Mouse (Mus musculus): ENCODE measurements around the gene Dnajc5g.

Gene Dnajc5g

GRCm38 (mm10) chr5:31108000-31108490, 2.0 kb downstream of the Dnajc5g start, which contains the start of gene Slc30a3:
TSS of gene Slc30a3 (minus strand) at chr5:31108237.
- no peak for DNase-seq (ENCODE audit: low read depth, low spot score)

DNA sequence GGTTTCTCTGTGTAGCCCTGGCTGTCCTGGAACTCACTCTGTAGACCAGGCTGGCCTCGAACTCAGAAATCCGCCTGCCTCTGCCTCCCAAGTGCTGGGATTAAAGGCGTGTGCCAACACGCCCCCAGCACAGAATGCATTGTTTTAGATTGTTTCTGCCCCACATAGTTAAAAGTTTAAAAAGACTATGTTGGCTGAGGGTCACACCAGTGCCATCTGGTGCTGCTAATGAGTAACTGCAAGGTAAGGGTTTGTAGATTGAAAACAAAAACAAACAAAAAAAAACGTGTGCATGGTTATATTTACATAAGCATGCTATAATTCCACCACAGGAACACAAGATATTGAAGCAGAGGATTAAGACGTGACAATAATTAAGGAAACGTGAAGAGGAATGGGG, 4.7 kb downstream of the Dnajc5g start:
- DNase-seq (ENCODE audit: low read depth, low spot score): no peak

DNA sequence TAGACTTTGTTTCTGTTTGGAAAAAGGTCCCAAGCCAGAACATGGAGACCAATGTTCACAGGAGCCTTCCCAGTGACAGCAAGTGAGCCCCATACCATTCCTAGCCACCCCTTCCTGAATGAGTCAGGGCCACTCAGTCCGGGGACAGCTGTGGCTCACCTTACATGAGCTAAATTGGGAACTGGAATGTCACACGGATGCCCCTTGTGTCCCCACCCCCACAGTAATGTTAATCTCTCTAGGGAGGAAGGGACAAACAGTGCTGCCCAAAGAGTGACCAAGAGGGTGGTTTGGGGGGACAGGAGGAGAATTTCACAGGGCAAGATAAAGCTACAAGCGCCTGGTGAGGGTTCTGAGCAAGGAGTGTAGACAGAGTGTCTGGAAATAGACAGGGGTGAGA, 10.3 kb downstream of the Dnajc5g start, which contains the start of gene Trim54:
Gene Trim54 (plus strand): TSS at position 359 of the 400 bp plus-strand sequence.
- DNase-seq (ENCODE audit: low read depth, low spot score): no peak

GRCm38 (mm10) chr5:31116912-31117311, 10.8 kb downstream of the Dnajc5g start:
- no peak for DNase-seq (ENCODE audit: low read depth, low spot score)

DNA sequence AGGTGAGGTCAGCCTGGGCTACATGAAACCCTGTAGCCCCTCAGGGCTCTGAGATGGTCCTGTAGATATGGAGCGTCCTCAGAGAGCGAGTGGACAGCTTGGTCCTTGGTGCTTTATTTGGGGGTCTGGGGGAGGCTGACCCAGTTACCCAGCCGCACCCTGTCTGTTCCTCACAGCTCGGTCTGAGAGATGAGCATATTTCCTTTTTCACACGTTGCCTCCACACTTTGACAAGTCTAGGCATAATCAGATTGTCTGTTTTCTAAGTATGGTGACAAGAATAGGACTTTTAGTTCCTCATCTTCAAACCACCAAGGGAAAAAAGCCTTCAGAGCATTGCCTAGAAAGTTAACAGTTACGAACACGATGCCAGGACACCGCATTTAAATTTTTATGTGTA, 15.0 kb downstream of the Dnajc5g start:
- peak; percentile 80 for DNase-seq (ENCODE audit: low read depth, low spot score)

- DNase-seq (ENCODE audit: low read depth, low spot score): no peak
These were observed 17.4 kb downstream of the Dnajc5g start for GRCm38 (mm10) chr5:31123481-31123880.

DNA sequence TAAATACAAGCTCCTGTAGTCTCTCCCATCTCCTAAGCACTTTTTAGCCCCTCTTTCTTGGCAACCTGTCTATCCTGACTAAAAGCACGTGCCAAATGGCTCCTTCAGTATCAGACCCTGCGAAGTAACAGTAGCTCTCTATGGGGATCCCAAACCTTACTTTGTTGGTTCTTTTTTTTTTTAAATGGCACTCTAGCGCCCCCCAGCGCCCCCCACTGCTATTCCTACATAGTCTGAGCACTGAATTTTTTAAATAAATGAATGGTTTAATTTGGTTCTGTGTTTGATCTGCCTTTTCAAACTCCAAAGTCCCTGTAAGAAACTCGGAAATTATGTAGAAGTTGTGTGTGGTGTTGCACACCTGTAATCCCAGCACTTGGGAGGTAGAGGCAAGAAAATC, 20.0 kb downstream of the Dnajc5g start:
- DNase-seq (ENCODE audit: low read depth, low spot score): no peak

GRCm38 (mm10) chr5:31136730-31137424, 30.8 kb downstream of the Dnajc5g start:
- no peak for DNase-seq (ENCODE audit: low read depth, low spot score)

GRCm38 (mm10) chr5:31137658-31138057, 31.6 kb downstream of the Dnajc5g start:
- no peak for DNase-seq (ENCODE audit: low read depth, low spot score)

- DNase-seq (ENCODE audit: low read depth, low spot score): no peak
These were observed 32.3 kb downstream of the Dnajc5g start, which contains the start of gene Ucn for GRCm38 (mm10) chr5:31138241-31138967. TSS of gene Ucn (minus strand) at chr5:31138829.

GRCm38 (mm10) chr5:31138968-31139425, 32.9 kb downstream of the Dnajc5g start:
- no peak for DNase-seq (ENCODE audit: low read depth, low spot score)

DNA sequence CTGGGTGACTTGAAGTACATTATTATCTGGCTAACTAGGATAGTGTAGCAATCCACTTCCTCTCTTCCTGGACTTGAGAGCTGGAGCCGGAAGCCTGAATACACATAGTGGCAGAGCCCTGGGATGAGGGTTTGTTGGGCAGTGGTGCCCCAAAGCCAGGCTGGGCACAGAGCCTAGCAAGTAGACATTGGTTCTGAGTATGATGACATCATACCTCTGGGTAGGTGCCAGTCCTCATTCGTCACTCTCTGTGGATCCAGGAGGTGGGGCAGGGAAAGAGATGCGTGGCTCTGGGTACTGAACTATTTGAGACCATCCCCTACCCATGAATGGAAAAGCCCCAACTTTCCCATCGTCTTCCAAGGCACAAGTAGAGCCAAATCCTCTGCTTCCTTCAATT, 43.7 kb downstream of the Dnajc5g start:
- no peak for DNase-seq (ENCODE audit: low read depth, low spot score)

DNA sequence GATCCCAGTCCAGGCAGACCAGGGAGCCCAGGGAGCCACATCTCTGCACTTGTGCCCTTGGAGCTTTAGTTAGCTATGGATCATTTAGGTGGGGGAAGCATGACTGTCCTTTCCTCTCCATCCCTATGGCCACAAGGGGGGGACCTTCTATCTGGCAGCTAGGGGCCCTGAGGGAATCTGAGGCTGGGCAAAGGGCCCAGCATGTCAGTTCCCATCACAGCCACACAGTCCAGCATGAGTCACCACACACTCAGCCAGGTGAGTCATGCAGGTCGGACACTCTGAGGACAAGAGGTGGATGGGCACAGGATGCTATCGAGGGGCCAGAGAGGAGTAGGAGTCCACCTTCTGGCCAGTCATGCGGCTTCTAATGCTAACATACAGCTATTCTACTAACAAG, 45.7 kb downstream of the Dnajc5g start:
- DNase-seq (ENCODE audit: low read depth, low spot score): no peak

- DNase-seq (ENCODE audit: low read depth, low spot score): no peak
These were observed 47.5 kb downstream of the Dnajc5g start for GRCm38 (mm10) chr5:31153516-31154151.

DNA sequence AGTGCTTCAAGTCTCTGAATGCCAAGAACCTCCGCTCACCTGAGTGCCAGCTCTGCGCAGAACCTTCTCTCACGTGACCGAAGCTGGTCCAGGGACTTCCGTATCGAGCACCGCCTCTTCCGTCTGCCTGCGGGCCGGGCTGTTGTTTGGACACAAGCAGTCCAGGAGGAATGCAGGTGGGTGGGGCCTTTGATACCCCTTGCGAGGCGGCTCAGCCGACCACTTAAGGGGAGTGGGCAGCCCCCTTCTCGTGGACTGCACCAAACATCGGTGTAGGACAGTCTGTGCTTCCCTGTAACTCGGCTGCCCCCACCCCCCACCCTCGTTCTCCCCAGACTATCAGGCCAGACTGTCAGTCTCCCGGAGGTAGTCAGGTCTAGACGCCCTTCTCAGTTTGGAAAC, 48.1 kb downstream of the Dnajc5g start, which contains the start of gene Mpv17:
Gene Mpv17 (minus strand): TSS at position 100 of the 402 bp plus-strand sequence.
- peak; percentile 85 for DNase-seq (ENCODE audit: low read depth, low spot score)
